Mouse (Mus musculus) MEL-GATA-1-ER (cell line): ENCODE measurements around the gene Mettl27.
A peak's percentile ranks its signal among the peaks of the same experiment; 100 is the strongest.
"Not testable (repeated sequence)": the region's sequence is repeated elsewhere in the genome, so short reads cannot be mapped to it uniquely, and the experiment has no call there.

Source experiments
- DNase-seq: peaks from one replicate; pipeline ENCODE4 v3.0.0-alpha.2; 2012; ENCODE audit warnings: low read depth; ENCODE audit errors: extremely low read depth

The Mettl27 gene

GRCm38 (mm10) chr5:134920106-134920687 lies 12.0 kb upstream of the Mettl27 start:
- no peak for DNase-seq

GRCm38 (mm10) chr5:134921106-134921505 lies 11.1 kb upstream of the Mettl27 start:
- no peak for DNase-seq

GRCm38 (mm10) chr5:134923141-134923540 lies 9.0 kb upstream of the Mettl27 start:
- DNase-seq = no peak

- DNase-seq = no peak
Observed at GRCm38 (mm10) chr5:134926726-134927125, 5.4 kb upstream of the Mettl27 start.

- no peak for DNase-seq
Observed at GRCm38 (mm10) chr5:134929988-134930387, 2.2 kb upstream of the Mettl27 start.

GRCm38 (mm10) chr5:134932903-134933276 lies 722 bp downstream of the Mettl27 start:
- peak; percentile 84 for DNase-seq

- DNase-seq = no peak
Observed at GRCm38 (mm10) chr5:134933281-134933680, 1.1 kb downstream of the Mettl27 start.

- not testable (repeated sequence) for DNase-seq
Observed at GRCm38 (mm10) chr5:134933686-134934085, 1.5 kb downstream of the Mettl27 start.

- DNase-seq = no peak
Observed at GRCm38 (mm10) chr5:134934666-134935065, 2.5 kb downstream of the Mettl27 start.

GRCm38 (mm10) chr5:134936051-134936450 lies 3.9 kb downstream of the Mettl27 start:
- no peak for DNase-seq

GRCm38 (mm10) chr5:134936626-134937185 lies 4.5 kb downstream of the Mettl27 start:
- DNase-seq = no peak

GRCm38 (mm10) chr5:134939069-134939468 lies 6.9 kb downstream of the Mettl27 start:
- DNase-seq = no peak

- not testable (repeated sequence) for DNase-seq
Observed at GRCm38 (mm10) chr5:134939554-134939953, 7.4 kb downstream of the Mettl27 start.

- no peak for DNase-seq
Observed at GRCm38 (mm10) chr5:134941472-134942209, 9.5 kb downstream of the Mettl27 start.

GRCm38 (mm10) chr5:134942740-134943139 lies 10.6 kb downstream of the Mettl27 start:
- no peak for DNase-seq

GRCm38 (mm10) chr5:134944179-134944578 lies 12.0 kb downstream of the Mettl27 start:
- DNase-seq = no peak

GRCm38 (mm10) chr5:134945266-134945959 lies 13.2 kb downstream of the Mettl27 start:
- DNase-seq = no peak

GRCm38 (mm10) chr5:134946063-134946856 lies 14.1 kb downstream of the Mettl27 start:
- no peak for DNase-seq

- no peak for DNase-seq
Observed at GRCm38 (mm10) chr5:134946857-134947255, 14.7 kb downstream of the Mettl27 start, which contains the start of gene Cldn4. Cldn4 (minus strand) TSS chr5:134946934.

- no peak for DNase-seq
Observed at GRCm38 (mm10) chr5:134947420-134948084, 15.4 kb downstream of the Mettl27 start.

GRCm38 (mm10) chr5:134948085-134948439 lies 15.9 kb downstream of the Mettl27 start:
- DNase-seq = no peak
